Comparison of ENCODE assay signal across 1 mouse cellular context in the genomic region with DNA sequence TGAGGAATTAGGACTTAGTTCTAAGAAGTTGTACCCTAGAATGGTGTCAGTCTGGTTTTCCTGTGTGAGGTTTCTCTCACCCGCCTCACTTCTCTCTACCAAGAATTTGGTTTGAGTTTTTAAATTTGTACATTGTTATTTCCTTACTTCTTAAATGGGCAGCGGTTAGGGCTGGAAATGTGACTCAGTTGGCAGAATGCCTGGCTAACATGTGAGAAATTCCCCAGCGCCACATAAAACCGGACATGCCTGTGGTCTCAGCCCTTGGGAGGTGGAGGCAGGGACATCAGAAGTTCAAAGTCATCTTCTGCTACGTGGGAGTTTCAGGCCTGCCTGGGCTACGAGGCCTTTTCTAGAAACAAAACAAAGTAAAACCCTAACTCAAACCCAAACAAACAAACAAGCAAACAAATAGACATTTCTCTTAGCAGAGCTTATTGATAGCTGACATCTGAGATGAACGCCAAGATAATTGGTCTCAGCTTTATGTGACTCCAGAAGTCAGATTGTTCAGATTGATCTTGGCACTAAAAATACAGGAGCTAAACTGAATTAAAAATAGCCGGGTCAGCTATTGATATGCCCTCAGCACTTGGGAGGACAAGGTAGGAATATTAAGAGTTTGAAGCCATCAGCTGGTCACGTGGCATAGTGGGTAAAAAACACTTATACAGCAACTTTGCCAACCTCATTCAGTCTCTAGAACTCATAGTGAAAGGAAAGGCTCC.
TF ChIP-seq lines count a peak whose summit lies in the region.

No protein-coding gene starts in this region.

TF ChIP-seq in MEL, 35 proteins besides CTCF, POLR2A, EP300 and RAD21 (continued from another document):
- TF ChIP-seq TBP (IDR thresholded peaks at IDR 0.05; ENCODE audit: low read depth, low read length) (no peak), MAX (IDR thresholded peaks at IDR 0.05; ENCODE audit: low read length) (no peak), ELF1 (IDR thresholded peaks at IDR 0.05; ENCODE audit: low read depth, low read length) (no peak), ZNF384 (IDR thresholded peaks at IDR 0.05; ENCODE audit: low read depth, low read length) (no peak), TAL1 (IDR thresholded peaks at IDR 0.05; ENCODE audit: low read length) (no peak), SMC3 (IDR thresholded peaks at IDR 0.05; ENCODE audit: low read depth, low read length) (no peak), NELFE (IDR thresholded peaks at IDR 0.05; ENCODE audit: low read depth, low read length) (no peak), POLR2AphosphoS2 (IDR thresholded peaks at IDR 0.05; ENCODE audit: low read length) (no peak)
